ENCODE assay signal across 10 mouse cellular contexts in genomic region chr5:131733324-131733660, GRCm38 (mm10).
DNase-seq lines count a peak whose midpoint lies in the region; ATAC-seq and TF ChIP-seq lines count a peak whose summit lies in the region.
"Had no signal": no experiment of that assay in that cellular context is flagged by ENCODE, and none has a peak within 500 bp of the region (broad histone marks: within the 10 kb centered on the region; RNA-seq: fewer than 3 reads in every experiment).

No protein-coding gene starts in this region.

- WGBS in kidney, embryonic 15.5 days, result 3% methylated on average over 5 of the region's 5 CpGs
- WGBS in neural tube, embryonic 13.5 days, result 5% methylated on average over 5 of the region's 5 CpGs

- no peaks in the 10 kb centered on the region for H3K36me3 ChIP-seq in kidney, embryonic 15.5 days
- H3K36me3 ChIP-seq in neural tube, embryonic 13.5 days, result no peaks in the 10 kb centered on the region
- H3K36me3 ChIP-seq: limb, embryonic 15.5 days had no signal

- no peak overlapping the region for H3K9ac ChIP-seq in kidney, embryonic 15.5 days
- H3K9ac ChIP-seq in neural tube, embryonic 13.5 days, result no peak overlapping the region
- H3K9ac ChIP-seq: limb, embryonic 15.5 days had no signal

- H3K9me3 ChIP-seq in kidney, embryonic 15.5 days (replicated peaks), result no peaks in the 10 kb centered on the region
- no peaks in the 10 kb centered on the region for H3K9me3 ChIP-seq in neural tube, embryonic 13.5 days
- H3K9me3 ChIP-seq: limb, embryonic 15.5 days had no signal

- no peaks in the 10 kb centered on the region for H3K27me3 ChIP-seq in kidney, embryonic 15.5 days
- H3K27me3 ChIP-seq in neural tube, embryonic 13.5 days, result no peaks in the 10 kb centered on the region; the same call in 1 of the 2 replicates
- H3K27me3 ChIP-seq: CH12.LX; limb, embryonic 15.5 days had no signal

- ATAC-seq in kidney, embryonic 15.5 days (replicated peaks; ENCODE audit: low FRiP score), result peak; percentile 90
- ATAC-seq in neural tube, embryonic 13.5 days (ENCODE audit: low read depth), result 0 out of 2 replicates have a peak, but pooled peaks have one; percentile 43
- no peak for ATAC-seq in inflammation-experienced regulatory T-cells, adult 6 months

- peak overlapping the region; percentile 32; the same call in 1 of the 2 replicates for H3K27ac ChIP-seq in kidney, embryonic 15.5 days
- H3K27ac ChIP-seq in neural tube, embryonic 13.5 days (replicated peaks), result no peak overlapping the region
- H3K27ac ChIP-seq in layer of hippocampus, adult 2 months, result no peak overlapping the region
- H3K27ac ChIP-seq: limb, embryonic 15.5 days had no signal

- intact Hi-C loops in heart, postnatal 36 days (cut with DNase I), result no loop called here

- 0 out of 2 replicates have a peak overlapping the region, but pooled peaks have one; percentile 7 for H3K4me2 ChIP-seq in kidney, embryonic 15.5 days
- no peak overlapping the region for H3K4me2 ChIP-seq in neural tube, embryonic 13.5 days
- H3K4me2 ChIP-seq: limb, embryonic 15.5 days had no signal

- TF ChIP-seq POLR2A in brain, embryonic 14.5 days (IDR thresholded peaks at IDR 0.05; ENCODE audit: borderline replicate concordance, extremely low read depth, insufficient read depth, insufficient read length, poor library complexity, severe bottlenecking), result no peak

- DNase-seq in heart, postnatal 4 days, result peak; percentile 27
- no peak for DNase-seq in heart, adult 8-10 months (ENCODE audit: low spot score)
- DNase-seq in brain, embryonic 14.5 days (ENCODE audit: low read depth), result peak; percentile 76
- DNase-seq in layer of hippocampus, adult 2 months (ENCODE audit: low spot score in 2 of 2), result no peak
- DNase-seq in heart, postnatal 36 days, result no peak

- H3K4me1 ChIP-seq in kidney, embryonic 15.5 days, result peaks cover 21% of the 10 kb centered on the region
- H3K4me1 ChIP-seq in neural tube, embryonic 13.5 days (replicated peaks), result peaks cover 17% of the 10 kb centered on the region

- no peak for TF ChIP-seq CTCF in brain, embryonic 14.5 days (IDR thresholded peaks at IDR 0.05; ENCODE audit: borderline replicate concordance, extremely low read depth, insufficient read depth, insufficient read length)
- TF ChIP-seq CTCF in layer of hippocampus, adult 2 months (conservative IDR thresholded peaks at IDR 0.05), result no peak

- no peak overlapping the region for H3K4me3 ChIP-seq in kidney, embryonic 15.5 days (replicated peaks)
- H3K4me3 ChIP-seq in neural tube, embryonic 13.5 days, result no peak overlapping the region
- H3K4me3 ChIP-seq in layer of hippocampus, adult 2 months, result no peak overlapping the region
- H3K4me3 ChIP-seq: limb, embryonic 15.5 days had no signal

Comparison
In these comparisons a context has a peak if more than half of its experiments do, and no peak if none do; other contexts are left out.
1. DNase-seq: peak in heart, postnatal 4 days (single experiment) and brain, embryonic 14.5 days (single experiment); none in heart, adult 8-10 months (single experiment), layer of hippocampus, adult 2 months (0 of 2) and heart, postnatal 36 days (0 of 2).